Mouse (Mus musculus) neural tube, embryonic 15.5 days (tissue): Measurements from ENCODE around the gene Lpcat2. TPM values are rescaled to one million over a fixed set of nuclear protein-coding genes. Genes with fewer than 3 reads are reported as not detected.
A peak's percentile ranks its signal among the peaks of the same experiment; 100 is the strongest.
"Not testable (repeated sequence)": the region's sequence is repeated elsewhere in the genome, so short reads cannot be mapped to it uniquely, and the experiment has no call there.

Experiments used
- ATAC-seq: fragments of 200-750 bp; cut with Nextera tagmentation; 2 replicates; pipeline ENCODE4 v1.8.0; 2017; ENCODE audit warnings: mild to moderate bottlenecking, moderate TSS enrichment, moderate library complexity; ENCODE audit not compliant: low FRiP score
- H3K27ac ChIP-seq: fragments of 300-500 bp; sonication (generic); replicated peaks from 2 replicates; pipeline ENCODE4 v1.5.1; 2015; ENCODE audit warnings: mild to moderate bottlenecking, inconsistent platforms
- H3K27me3 ChIP-seq: fragments of 300-500 bp; sonication (generic); replicated peaks from 2 replicates; pipeline ENCODE4 v1.6.1; 2015; ENCODE audit warnings: inconsistent platforms
- H3K36me3 ChIP-seq: fragments of 300-500 bp; sonication (generic); 2 replicates; pipeline ENCODE4 v1.6.1; 2015; ENCODE audit warnings: inconsistent platforms
- H3K4me1 ChIP-seq: fragments of 300-500 bp; sonication (generic); 2 replicates; pipeline ENCODE4 v1.6.1; 2015; ENCODE audit warnings: inconsistent platforms
- H3K4me2 ChIP-seq: fragments of 300-500 bp; sonication (generic); 2 replicates; pipeline ENCODE4 v1.6.1; 2015; ENCODE audit warnings: inconsistent platforms, mild to moderate bottlenecking, moderate library complexity
- H3K4me3 ChIP-seq: fragments of 300-500 bp; sonication (generic); replicated peaks from 2 replicates; pipeline ENCODE4 v1.5.1; 2015; ENCODE audit warnings: mild to moderate bottlenecking, inconsistent platforms
- H3K9ac ChIP-seq: fragments of 300-500 bp; sonication (generic); replicated peaks from 2 replicates; pipeline ENCODE4 v1.6.1; 2015; ENCODE audit warnings: mild to moderate bottlenecking, inconsistent platforms
- H3K9me3 ChIP-seq: fragments of 300-500 bp; sonication (generic); replicated peaks from 2 replicates; pipeline ENCODE4 v1.6.1; 2016; ENCODE audit warnings: inconsistent platforms
- WGBS: fragments of 180-500 bp; shearing (Covaris S2); methylation state at CpG from one replicate; pipeline ENCODE4 v1.1.7; 2015; ENCODE audit warnings: mixed read lengths; 5-methylcytosine and 5-hydroxymethylcytosine counted together
- polyA plus RNA-seq: library from polyadenylated mRNA; unstranded; fragments of >200 nt; fragmentation: Nextera tagmentation; extraction: Ambion mirVana; gene quantifications from 2 replicates; pipeline ENCODE4 v1.2.1, GENCODE M21; 2015

Gene Lpcat2
- polyA plus RNA-seq, 1 experiment from 2014 or later: 12.9 TPM

GRCm38 (mm10) chr8:92856273-92856986 lies 1.3 kb downstream of the Lpcat2 start:
- no peak overlapping the region for H3K27ac ChIP-seq
- no peaks in the 10 kb centered on the region for H3K9me3 ChIP-seq
- WGBS: 86% methylated on average over 7 of the region's 7 CpGs
- no peak overlapping the region for H3K9ac ChIP-seq
- H3K36me3 ChIP-seq: no peaks in the 10 kb centered on the region
- H3K4me2 ChIP-seq: peak overlapping the region; percentile 80
- no peak for ATAC-seq
- H3K4me3 ChIP-seq: peak overlapping the region; percentile 65
- peaks cover 36% of the 10 kb centered on the region for H3K4me1 ChIP-seq
- peaks cover 13% of the 10 kb centered on the region; the same call in 1 of the 2 replicates for H3K27me3 ChIP-seq

- Histone ChIP-seq H3K27ac (no peak overlapping the region), H3K4me2 (no peak overlapping the region), H3K4me3 (no peak overlapping the region), H3K36me3 (no peaks in the 10 kb centered on the region), H3K4me1 (peaks cover 21% of the 10 kb centered on the region), H3K9ac (no peak overlapping the region), H3K9me3 (no peaks in the 10 kb centered on the region), H3K27me3 (peaks cover 8% of the 10 kb centered on the region; the same call in 1 of the 2 replicates)
- no peak for ATAC-seq
- 76% methylated on average over 14 of the region's 14 CpGs for WGBS
Measured at GRCm38 (mm10) chr8:92858475-92859182, 3.5 kb downstream of the Lpcat2 start.

- no peak overlapping the region for H3K4me2 ChIP-seq
- ATAC-seq: no peak
- no peak overlapping the region for H3K9ac ChIP-seq
- WGBS: 92% methylated on average over 1 of the region's 1 CpGs
- no peaks in the 10 kb centered on the region for H3K9me3 ChIP-seq
- H3K4me1 ChIP-seq: no peaks in the 10 kb centered on the region
- H3K27me3 ChIP-seq: no peaks in the 10 kb centered on the region
- H3K4me3 ChIP-seq: no peak overlapping the region
- H3K27ac ChIP-seq: no peak overlapping the region
- H3K36me3 ChIP-seq: no peaks in the 10 kb centered on the region
Measured at GRCm38 (mm10) chr8:92861977-92862376, 6.8 kb downstream of the Lpcat2 start.

GRCm38 (mm10) chr8:92870281-92870680 lies 15.1 kb downstream of the Lpcat2 start:
- Histone ChIP-seq H3K4me1 (peaks cover 31% of the 10 kb centered on the region), H3K9ac (no peak overlapping the region), H3K4me2 (peak overlapping the region; percentile 7; the same call in 1 of the 2 replicates), H3K9me3 (no peaks in the 10 kb centered on the region), H3K4me3 (no peak overlapping the region), H3K27me3 (no peaks in the 10 kb centered on the region), H3K27ac (peak overlapping the region; percentile 28; the same call in 1 of the 2 replicates), H3K36me3 (no peaks in the 10 kb centered on the region)
- ATAC-seq: peak; percentile 55
- 4% methylated on average over 7 of the region's 7 CpGs for WGBS

- H3K9ac ChIP-seq: no peak overlapping the region
- H3K9me3 ChIP-seq: no peaks in the 10 kb centered on the region
- H3K4me2 ChIP-seq: no peak overlapping the region
- 0 out of 2 replicates have a peak overlapping the region, but pooled peaks have one; percentile 14 for H3K27ac ChIP-seq
- no peaks in the 10 kb centered on the region for H3K27me3 ChIP-seq
- ATAC-seq: no peak
- H3K4me3 ChIP-seq: no peak overlapping the region
- no peaks in the 10 kb centered on the region for H3K36me3 ChIP-seq
- H3K4me1 ChIP-seq: peaks cover 31% of the 10 kb centered on the region
- 35% methylated on average over 10 of the region's 10 CpGs for WGBS
Measured at GRCm38 (mm10) chr8:92872063-92872759, 17.1 kb downstream of the Lpcat2 start.

- Histone ChIP-seq H3K4me1 (peaks cover 14% of the 10 kb centered on the region), H3K27me3 (no peaks in the 10 kb centered on the region), H3K36me3 (peaks cover 8% of the 10 kb centered on the region), H3K27ac (no peak overlapping the region), H3K4me3 (no peak overlapping the region), H3K9ac (no peak overlapping the region), H3K9me3 (no peaks in the 10 kb centered on the region), H3K4me2 (no peak overlapping the region)
- WGBS: 61% methylated on average over 10 of the region's 10 CpGs
- no peak for ATAC-seq
Measured at GRCm38 (mm10) chr8:92875795-92876194, 20.7 kb downstream of the Lpcat2 start.

GRCm38 (mm10) chr8:92881247-92881646 lies 26.1 kb downstream of the Lpcat2 start:
- no peak overlapping the region for H3K4me3 ChIP-seq
- no peak overlapping the region for H3K27ac ChIP-seq
- no peak overlapping the region for H3K4me2 ChIP-seq
- no peak for ATAC-seq
- H3K9ac ChIP-seq: no peak overlapping the region
- H3K27me3 ChIP-seq: no peaks in the 10 kb centered on the region
- 74% methylated on average over 4 of the region's 4 CpGs for WGBS
- H3K4me1 ChIP-seq: no peaks in the 10 kb centered on the region
- H3K36me3 ChIP-seq: peaks cover 8% of the 10 kb centered on the region
- H3K9me3 ChIP-seq: no peaks in the 10 kb centered on the region

GRCm38 (mm10) chr8:92883771-92884170 lies 28.6 kb downstream of the Lpcat2 start:
- Histone ChIP-seq H3K36me3 (peaks cover 8% of the 10 kb centered on the region), H3K9me3 (no peaks in the 10 kb centered on the region), H3K27ac (no peak overlapping the region), H3K27me3 (no peaks in the 10 kb centered on the region), H3K4me2 (no peak overlapping the region), H3K4me1 (no peaks in the 10 kb centered on the region), H3K4me3 (no peak overlapping the region), H3K9ac (no peak overlapping the region)
- WGBS: 75% methylated on average over 2 of the region's 2 CpGs
- no peak for ATAC-seq

GRCm38 (mm10) chr8:92892216-92892615 lies 37.1 kb downstream of the Lpcat2 start:
- H3K4me1 ChIP-seq, H3K4me2 ChIP-seq, H3K4me3 ChIP-seq, H3K9ac ChIP-seq, H3K36me3 ChIP-seq, H3K9me3 ChIP-seq, H3K27ac ChIP-seq, ATAC-seq, H3K27me3 ChIP-seq: not testable (repeated sequence)
- 84% methylated on average over 3 of the region's 3 CpGs for WGBS

GRCm38 (mm10) chr8:92893870-92894269 lies 38.7 kb downstream of the Lpcat2 start:
- no peak overlapping the region for H3K9ac ChIP-seq
- H3K4me3 ChIP-seq: no peak overlapping the region
- no peaks in the 10 kb centered on the region for H3K9me3 ChIP-seq
- H3K27me3 ChIP-seq: no peaks in the 10 kb centered on the region
- ATAC-seq: no peak
- H3K4me1 ChIP-seq: peaks cover 8% of the 10 kb centered on the region; the same call in 1 of the 2 replicates
- H3K27ac ChIP-seq: no peak overlapping the region
- no peaks in the 10 kb centered on the region for H3K36me3 ChIP-seq
- H3K4me2 ChIP-seq: no peak overlapping the region
- 89% methylated on average over 2 of the region's 2 CpGs for WGBS

- Histone ChIP-seq H3K4me3 (no peak overlapping the region), H3K4me2 (no peak overlapping the region), H3K4me1 (peaks cover 8% of the 10 kb centered on the region; the same call in 1 of the 2 replicates), H3K9me3 (no peaks in the 10 kb centered on the region), H3K9ac (no peak overlapping the region), H3K27me3 (no peaks in the 10 kb centered on the region), H3K27ac (no peak overlapping the region), H3K36me3 (no peaks in the 10 kb centered on the region)
- 65% methylated on average over 7 of the region's 7 CpGs for WGBS
- no peak for ATAC-seq
Measured at GRCm38 (mm10) chr8:92895053-92895452, 39.9 kb downstream of the Lpcat2 start.
